Mouse (Mus musculus): ENCODE measurements at regions not wholly inside any gene's neighbourhood (a gene's known extent, or its start where the extent isn't known, plus 50 kb on each side); places are given as distances from the start of the nearest gene placed in this dataset.

- DNase-seq (ENCODE audit: low read depth): no peak
Observed at GRCm38 (mm10) chr7:129914871-129915270, 323.2 kb downstream of the Wdr11 start.

- no peak for DNase-seq (ENCODE audit: low read depth)
Observed at GRCm38 (mm10) chr7:129918240-129919200, 326.9 kb downstream of the Wdr11 start.

GRCm38 (mm10) chr7:129922291-129922690 is 330.6 kb downstream of the Wdr11 start:
- DNase-seq (ENCODE audit: low read depth): no peak

- no peak for DNase-seq (ENCODE audit: low read depth)
Observed at GRCm38 (mm10) chr7:129936731-129937130, 345.1 kb downstream of the Wdr11 start.

GRCm38 (mm10) chr7:129937715-129938114 is 346.1 kb downstream of the Wdr11 start:
- DNase-seq (ENCODE audit: low read depth): no peak

GRCm38 (mm10) chr7:129938141-129938540 is 346.5 kb downstream of the Wdr11 start:
- no peak for DNase-seq (ENCODE audit: low read depth)

GRCm38 (mm10) chr7:129939266-129939665 is 347.6 kb downstream of the Wdr11 start:
- no peak for DNase-seq (ENCODE audit: low read depth)

GRCm38 (mm10) chr7:129941311-129942029 is 349.8 kb downstream of the Wdr11 start:
- no peak for DNase-seq (ENCODE audit: low read depth)

- no peak for DNase-seq (ENCODE audit: low read depth)
Observed at GRCm38 (mm10) chr7:129948613-129949110, 357.0 kb downstream of the Wdr11 start.

GRCm38 (mm10) chr7:129950456-129950855 is 358.8 kb downstream of the Wdr11 start:
- DNase-seq (ENCODE audit: low read depth): no peak

- DNase-seq (ENCODE audit: low read depth): no peak
Observed at GRCm38 (mm10) chr7:129958379-129958778, 366.7 kb downstream of the Wdr11 start.

GRCm38 (mm10) chr7:129962575-129962974 is 370.9 kb downstream of the Wdr11 start:
- DNase-seq (ENCODE audit: low read depth): no peak

GRCm38 (mm10) chr7:129964192-129964591 is 372.5 kb downstream of the Wdr11 start:
- no peak for DNase-seq (ENCODE audit: low read depth)

GRCm38 (mm10) chr7:129965281-129966051 is 373.8 kb downstream of the Wdr11 start:
- no peak for DNase-seq (ENCODE audit: low read depth)

- DNase-seq (ENCODE audit: low read depth): no peak
Observed at GRCm38 (mm10) chr7:129966771-129967170, 375.1 kb downstream of the Wdr11 start.

GRCm38 (mm10) chr7:129970201-129970600 is 378.5 kb downstream of the Wdr11 start:
- DNase-seq (ENCODE audit: low read depth): no peak

- no peak for DNase-seq (ENCODE audit: low read depth)
Observed at GRCm38 (mm10) chr7:129974206-129974605, 382.5 kb downstream of the Wdr11 start.

- DNase-seq (ENCODE audit: low read depth): no peak
Observed at GRCm38 (mm10) chr7:129974837-129975236, 383.2 kb downstream of the Wdr11 start.

- DNase-seq (ENCODE audit: low read depth): no peak
Observed at GRCm38 (mm10) chr7:129975781-129976514, 384.3 kb downstream of the Wdr11 start.

- DNase-seq (ENCODE audit: low read depth): no peak
Observed at GRCm38 (mm10) chr7:129978576-129978975, 386.9 kb downstream of the Wdr11 start.

GRCm38 (mm10) chr7:129979337-129979736 is 387.7 kb downstream of the Wdr11 start:
- no peak for DNase-seq (ENCODE audit: low read depth)

All from naive thymus-derived CD4-positive, alpha-beta T cell, adult 2 months (primary cell).